Comparison of ENCODE assay signal across 14 mouse cellular contexts in genomic region chr17:67268475-67269080, GRCm38 (mm10).
"Had no signal": no experiment of that assay in that cellular context is flagged by ENCODE, and none has a peak within 500 bp of the region (broad histone marks: within the 10 kb centered on the region; RNA-seq: fewer than 3 reads in every experiment).

No protein-coding gene starts in this region.

- H3K36me3 ChIP-seq: liver, embryonic 15.5 days; neural tube, embryonic 12.5 days had no signal

- H3K4me2 ChIP-seq: liver, embryonic 11.5 days; liver, embryonic 15.5 days; lung, embryonic 14.5 days; neural tube, embryonic 12.5 days had no signal

- H3K27me3 ChIP-seq: liver, embryonic 15.5 days; neural tube, embryonic 12.5 days had no signal

- H3K9ac ChIP-seq: liver, embryonic 15.5 days; lung, embryonic 14.5 days; neural tube, embryonic 12.5 days had no signal

- ATAC-seq: inflammation-experienced regulatory T-cells, adult 6 months had no signal

- H3K9me3 ChIP-seq: liver, embryonic 15.5 days; neural tube, embryonic 12.5 days had no signal

- DNase-seq: kidney, adult 18-20 months; kidney, postnatal 4 days; left cerebral cortex, postnatal 4 days; lung, embryonic 14.5 days; lung, postnatal 36 days; midbrain, embryonic 14.5 days; spleen, adult 18-20 months; thymus, adult 18-20 months; thymus, postnatal 25 days had no signal

- H3K27ac ChIP-seq: layer of hippocampus, adult 2 months; liver, embryonic 15.5 days; neural tube, embryonic 12.5 days had no signal

- H3K4me1 ChIP-seq: liver, embryonic 15.5 days; neural tube, embryonic 12.5 days had no signal

- H3K4me3 ChIP-seq: layer of hippocampus, adult 2 months; liver, embryonic 15.5 days; neural tube, embryonic 12.5 days had no signal
